Mouse (Mus musculus) olfactory bulb, adult 2 months (tissue): ENCODE results near the gene Rhog.

Experiments used
- CTCF ChIP-seq: fragments of 200-500 bp; IDR thresholded peaks from 2 replicates; pipeline ENCODE4 v1.5.1; 2012; ENCODE audit warnings: low read depth, mild to moderate bottlenecking, low read length, moderate library complexity; ENCODE audit not compliant: insufficient read depth
- POLR2A ChIP-seq: fragments of 200-500 bp; IDR thresholded peaks from 2 replicates; pipeline ENCODE4 v1.6.1; 2012; ENCODE audit warnings: mild to moderate bottlenecking, low read depth, low read length, moderate library complexity; ENCODE audit not compliant: insufficient read depth

DNA sequence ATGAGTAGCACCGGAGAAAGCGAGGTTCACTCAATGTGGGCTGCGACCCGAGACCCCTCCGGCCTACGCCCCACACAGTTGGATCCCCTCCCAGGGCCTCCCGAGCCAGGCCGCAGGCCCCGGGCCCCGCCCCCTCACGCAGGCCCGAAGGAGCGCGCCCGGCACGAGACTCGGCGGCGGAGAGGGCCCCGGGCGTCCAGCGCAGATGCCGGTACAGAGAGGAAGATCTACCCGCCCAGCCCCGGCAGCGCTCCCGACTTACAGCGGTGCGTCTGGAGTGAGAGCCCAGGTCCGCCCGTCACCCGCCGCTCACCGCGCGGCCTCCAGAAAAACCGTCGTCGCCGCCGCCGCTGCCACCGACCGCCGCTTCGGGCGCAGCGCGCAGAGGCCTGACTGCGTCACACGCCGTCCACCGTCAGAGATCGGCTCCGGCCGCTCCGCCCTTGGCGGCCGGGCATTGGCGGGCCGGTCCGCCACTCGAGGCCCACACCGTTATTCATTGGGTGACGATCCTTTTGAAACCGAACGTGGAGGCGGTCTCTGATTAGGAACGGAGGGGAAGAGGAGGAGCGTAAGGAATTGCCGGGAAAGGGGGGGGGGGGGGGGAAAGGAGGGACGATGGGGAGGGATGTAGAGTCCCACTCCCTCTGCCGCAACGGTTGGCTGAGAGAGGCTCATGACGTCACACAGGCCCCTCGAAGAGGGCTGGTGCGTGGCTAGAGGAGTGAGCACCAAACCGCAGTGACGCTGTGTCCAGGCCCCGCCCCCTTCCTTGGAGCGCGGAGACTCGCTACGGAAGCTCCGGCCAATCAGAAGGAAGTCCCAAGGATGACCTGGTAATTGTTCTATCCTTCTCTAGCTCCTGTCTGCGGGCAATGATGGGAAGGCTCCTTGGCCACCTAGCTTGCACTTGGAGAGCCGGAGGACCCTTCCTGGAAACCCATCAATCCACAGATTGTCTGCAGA lies 45.8 kb downstream of the Rhog start, which contains the start of the genes Nup98 and Pgap2:
- TF ChIP-seq CTCF, result 0 out of 2 replicates have a peak, but pooled peaks have one; percentile 26
- peak; percentile 91 for TF ChIP-seq POLR2A
